Mouse (Mus musculus): Measurements from ENCODE around the gene Bik.
"Not testable (repeated sequence)": the region's sequence is repeated elsewhere in the genome, so short reads cannot be mapped to it uniquely, and the experiment has no call there.

Gene Bik

GRCm38 (mm10) chr15:83526424-83527091 is at the start of gene Bik:
TSS of gene Bik (plus strand) at chr15:83526862.
- DNase-seq (ENCODE audit: low spot score in 2 of 2) = peak; percentile 56 to 71

DNA sequence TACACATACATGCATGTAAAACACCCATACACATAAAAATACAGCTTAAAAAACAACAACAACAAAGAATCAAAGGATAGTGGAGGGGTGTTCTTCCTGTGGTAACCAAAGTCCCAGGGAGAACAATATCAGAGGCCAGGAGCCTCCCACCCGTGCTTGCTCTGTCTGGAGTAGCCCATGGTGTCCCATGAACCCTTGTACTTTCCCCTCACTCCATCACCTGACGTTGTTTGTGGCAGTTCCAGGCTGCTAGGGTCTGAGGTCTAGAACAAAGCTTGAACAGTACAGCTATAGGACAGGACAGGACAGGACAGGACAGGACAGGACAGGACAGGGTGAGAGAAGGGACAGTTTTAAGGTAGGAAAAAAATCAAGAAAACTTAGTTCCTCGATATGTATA is 48.6 kb upstream of the Bik start:
- no peak for DNase-seq (ENCODE audit: low spot score in 2 of 2)

DNA sequence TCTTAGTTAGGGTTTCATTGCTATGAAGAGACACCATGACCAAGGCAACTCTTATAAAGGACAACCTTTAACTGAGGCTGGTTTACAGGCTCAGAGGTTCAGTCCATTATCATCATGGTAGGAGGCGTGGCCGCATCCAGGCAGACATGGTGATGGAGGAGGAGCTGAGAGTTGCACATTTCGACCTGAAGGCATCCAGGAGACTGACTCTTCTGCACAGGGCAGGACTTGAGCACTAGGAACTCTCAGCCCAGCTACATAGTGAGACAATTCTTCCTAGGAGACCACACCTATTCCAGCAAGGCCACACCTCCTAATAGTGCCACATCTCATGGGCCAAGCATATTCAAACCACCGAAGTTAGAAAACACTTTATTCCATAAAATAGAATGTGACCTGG is 46.8 kb upstream of the Bik start:
- no peak for DNase-seq (ENCODE audit: low spot score in 2 of 2)

GRCm38 (mm10) chr15:83481236-83481780 is 45.4 kb upstream of the Bik start:
- no peak for DNase-seq (ENCODE audit: low spot score in 2 of 2)

GRCm38 (mm10) chr15:83482645-83483224 is 43.9 kb upstream of the Bik start:
- DNase-seq (ENCODE audit: low spot score in 2 of 2) = no peak

- no peak for DNase-seq (ENCODE audit: low spot score in 2 of 2)
Observed at GRCm38 (mm10) chr15:83483482-83483881, 43.2 kb upstream of the Bik start.

DNA sequence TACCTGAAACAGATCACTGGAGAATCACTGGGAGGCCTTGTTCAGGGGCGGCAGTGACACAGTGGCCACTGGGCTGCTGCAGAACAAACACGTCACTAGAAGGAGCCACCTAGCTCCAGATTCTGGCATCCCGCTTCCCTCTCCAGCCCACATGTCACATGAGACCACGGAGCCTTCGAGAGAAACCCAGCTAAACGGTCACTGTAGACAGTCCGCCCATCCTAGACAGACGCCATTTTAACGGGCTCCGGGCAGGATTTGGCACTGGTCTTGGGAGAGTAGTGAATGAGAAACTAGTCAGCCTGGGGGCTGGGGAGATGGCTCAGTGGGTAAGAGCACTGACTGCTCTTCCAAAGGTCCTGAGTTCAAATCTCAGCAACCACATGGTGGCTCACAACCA is 42.4 kb upstream of the Bik start:
- DNase-seq (ENCODE audit: low spot score in 2 of 2) = no peak

DNA sequence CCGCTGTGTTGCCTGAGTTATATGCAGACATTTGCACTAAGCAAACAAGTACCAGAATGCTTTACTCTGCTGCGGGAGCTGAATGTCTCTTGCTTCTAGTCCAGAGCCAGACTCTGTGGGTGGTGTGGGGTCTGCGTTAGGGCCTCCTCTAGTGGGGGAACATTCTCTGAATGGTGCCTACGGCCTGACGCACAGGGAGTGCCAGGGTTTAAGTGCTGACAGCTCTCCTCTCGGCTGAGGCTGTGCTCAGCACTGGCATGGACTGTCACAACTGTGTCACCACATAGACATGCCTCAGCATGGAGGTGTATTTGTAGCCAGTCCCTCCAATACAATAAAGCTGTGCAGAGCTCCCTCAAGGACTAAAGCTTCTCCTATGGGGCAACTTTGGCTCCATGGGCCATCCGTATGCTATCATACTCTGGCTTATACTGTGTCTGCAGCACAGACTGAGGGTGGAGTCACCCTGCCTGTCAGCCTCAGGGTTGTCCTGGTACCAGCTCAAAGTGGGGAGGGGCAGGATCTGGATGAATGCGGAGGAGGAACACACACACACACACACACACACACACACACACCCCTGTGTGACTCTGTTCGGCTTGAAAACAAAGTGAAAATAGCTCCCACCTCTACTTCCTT is 39.1 kb upstream of the Bik start:
- DNase-seq (ENCODE audit: low spot score in 2 of 2) = no peak

- no peak for DNase-seq (ENCODE audit: low spot score in 2 of 2)
Observed at GRCm38 (mm10) chr15:83489471-83489870, 37.2 kb upstream of the Bik start.

DNA sequence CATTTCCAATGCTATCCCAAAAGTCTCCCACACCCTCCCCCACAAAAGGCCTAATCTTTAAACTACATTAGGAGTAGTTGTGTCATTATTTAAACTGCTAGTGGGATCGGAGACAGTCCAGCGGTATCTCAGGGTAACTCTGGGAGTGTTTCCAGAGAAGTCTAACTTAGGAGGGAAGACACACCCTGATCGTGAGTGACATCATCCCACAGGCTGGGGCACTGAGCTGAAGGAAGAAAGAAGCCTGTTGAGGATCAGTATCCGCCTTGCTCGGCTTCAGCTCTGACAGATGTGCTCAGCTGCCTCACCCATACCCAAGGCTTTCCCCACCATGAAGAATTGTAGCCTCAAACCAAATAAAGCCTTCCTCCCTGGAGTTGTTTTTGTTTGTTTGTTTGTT is 34.8 kb upstream of the Bik start:
- peak in 1 of 2 experiments; percentile 33 for DNase-seq (ENCODE audit: low spot score in 2 of 2)

GRCm38 (mm10) chr15:83493856-83494571 is 32.6 kb upstream of the Bik start:
- peak in 1 of 2 experiments; percentile 42 for DNase-seq (ENCODE audit: low spot score in 2 of 2)

GRCm38 (mm10) chr15:83494572-83494920 is 32.1 kb upstream of the Bik start:
- DNase-seq (ENCODE audit: low spot score in 2 of 2) = no peak

GRCm38 (mm10) chr15:83495195-83495594 is 31.5 kb upstream of the Bik start:
- DNase-seq (ENCODE audit: low spot score in 2 of 2) = no peak

GRCm38 (mm10) chr15:83495787-83496367 is 30.8 kb upstream of the Bik start:
- no peak for DNase-seq (ENCODE audit: low spot score in 2 of 2)

DNA sequence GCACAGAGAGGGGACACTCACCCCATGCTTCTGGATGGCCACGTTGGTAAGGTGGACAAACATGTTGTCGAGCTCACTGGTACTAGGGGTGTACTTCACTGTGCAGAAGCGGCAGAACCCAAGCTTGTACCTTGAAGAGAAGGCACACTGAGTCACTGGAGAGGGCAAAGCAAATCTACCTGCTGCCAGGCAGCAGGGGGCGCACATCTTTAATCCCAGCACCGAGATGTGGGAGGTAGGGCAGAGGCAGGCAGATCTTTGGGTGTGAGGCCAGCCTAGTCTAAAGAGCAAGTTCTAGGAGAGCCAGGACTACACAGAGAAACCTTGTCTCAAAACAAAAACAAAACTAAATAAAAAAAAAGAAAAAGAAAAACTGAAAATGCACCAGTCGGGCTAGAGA is 29.4 kb upstream of the Bik start:
- DNase-seq (ENCODE audit: low spot score in 2 of 2) = no peak

- DNase-seq (ENCODE audit: low spot score in 2 of 2) = no peak
Observed at GRCm38 (mm10) chr15:83499211-83499755, 27.4 kb upstream of the Bik start.

GRCm38 (mm10) chr15:83500352-83500751 is 26.3 kb upstream of the Bik start:
- no peak for DNase-seq (ENCODE audit: low spot score in 2 of 2)

DNA sequence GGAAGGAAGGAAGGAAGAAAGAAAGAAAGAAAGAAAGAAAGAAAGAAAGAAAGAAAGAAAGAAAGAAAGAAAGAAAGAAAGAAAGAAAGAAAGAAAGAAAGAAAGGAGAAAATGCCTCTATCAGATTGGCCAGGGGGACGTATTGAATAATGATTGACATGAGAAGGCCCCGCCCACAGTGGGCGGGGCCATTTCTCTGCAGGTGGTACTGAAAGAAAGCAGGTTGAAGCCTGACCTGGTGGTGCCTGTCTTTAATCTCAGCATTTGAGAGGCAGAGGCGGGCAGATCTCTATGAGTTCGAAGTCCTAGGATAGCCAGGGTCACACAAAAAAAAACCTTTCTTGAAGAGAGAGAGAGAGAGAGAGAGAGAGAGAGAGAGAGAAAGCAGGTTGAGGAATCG is 25.2 kb upstream of the Bik start:
- DNase-seq (ENCODE audit: low spot score in 2 of 2) = not testable (repeated sequence)

DNA sequence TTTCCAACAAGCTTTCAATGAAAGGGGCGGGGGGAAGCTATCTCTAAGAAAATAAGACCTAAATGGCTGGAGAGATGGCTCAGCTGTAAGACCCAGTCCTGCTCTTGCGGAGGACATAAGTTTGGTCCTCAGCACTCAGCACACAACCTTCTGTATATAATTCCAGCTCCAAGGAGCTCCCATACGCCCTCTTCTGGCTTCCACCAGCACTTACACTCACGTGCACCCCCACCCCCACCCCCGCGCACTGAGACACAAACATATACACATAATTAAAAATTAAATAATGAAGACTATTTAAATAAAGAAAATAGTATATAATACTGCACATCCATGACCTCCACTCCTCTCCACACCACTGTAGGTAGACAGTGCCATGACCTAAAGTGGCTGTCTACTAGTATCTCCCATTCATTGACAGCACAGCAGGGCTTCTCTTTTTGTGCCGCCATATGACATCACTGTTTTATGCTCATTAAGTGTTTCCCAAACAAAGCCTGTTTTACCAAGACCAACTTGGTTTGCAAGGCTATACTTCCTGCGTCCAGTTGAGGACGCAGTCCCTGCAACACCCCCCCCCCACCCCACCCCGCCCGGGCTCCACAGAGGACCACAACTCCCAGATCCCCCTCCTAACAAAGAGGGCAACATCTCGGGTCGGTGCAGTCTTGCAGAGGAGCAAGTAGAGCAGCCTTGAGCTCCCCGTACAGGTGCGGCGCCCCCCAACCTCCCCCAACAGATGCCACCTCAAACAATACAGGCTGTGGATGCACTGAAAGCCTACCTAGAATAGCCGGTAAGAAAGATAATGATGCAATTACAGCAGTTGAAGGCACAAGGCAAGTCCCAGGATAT is 16.5 kb upstream of the Bik start:
- no peak for DNase-seq (ENCODE audit: low spot score in 2 of 2)

DNA sequence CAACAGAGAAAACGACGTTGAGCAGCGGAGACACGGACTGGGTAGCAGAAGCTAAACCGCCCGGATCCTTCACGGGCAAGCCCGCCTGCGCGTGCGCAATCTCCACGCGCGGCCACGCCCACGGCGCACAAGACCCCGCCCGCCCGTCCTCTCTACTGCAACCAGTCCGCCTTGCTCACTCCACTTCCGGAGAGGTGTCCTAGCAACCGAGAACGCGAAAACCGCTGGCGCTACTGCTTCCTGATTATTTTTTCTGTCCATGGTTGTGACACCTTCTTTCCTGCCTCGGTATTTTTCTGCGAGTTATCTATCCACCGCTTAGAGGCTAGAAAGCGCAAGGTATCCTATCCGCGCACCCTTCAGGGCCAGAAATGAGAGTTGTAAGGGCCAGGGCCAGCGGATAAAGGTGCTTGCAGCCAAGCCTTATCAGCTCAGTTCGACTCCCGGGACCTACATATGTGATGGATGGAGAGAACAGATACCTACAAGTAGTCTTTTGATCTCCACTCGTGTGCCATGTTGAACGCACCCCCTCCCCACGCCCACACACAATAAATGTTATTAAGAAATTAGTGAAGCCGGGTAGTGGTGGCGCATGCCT is 15.8 kb upstream of the Bik start, which contains the start of gene Ttll1:
Gene Ttll1 (minus strand): TSS at position 89 of the 601 bp plus-strand sequence.
- DNase-seq (ENCODE audit: low spot score in 2 of 2) = peak; percentile 94 to 97
